Mouse (Mus musculus) yolk sac, embryonic 10.5 days (tissue): Measurements from ENCODE around the gene Tomm7.
A peak's percentile ranks its signal among the peaks of the same experiment; 100 is the strongest.
"Not testable (repeated sequence)": the region's sequence is repeated elsewhere in the genome, so short reads cannot be mapped to it uniquely, and the experiment has no call there.

Experiments used
- DNase-seq: peaks from one replicate; pipeline ENCODE4 v3.0.0-alpha.2; 2017; ENCODE audit warnings: low spot score

Gene Tomm7

DNA sequence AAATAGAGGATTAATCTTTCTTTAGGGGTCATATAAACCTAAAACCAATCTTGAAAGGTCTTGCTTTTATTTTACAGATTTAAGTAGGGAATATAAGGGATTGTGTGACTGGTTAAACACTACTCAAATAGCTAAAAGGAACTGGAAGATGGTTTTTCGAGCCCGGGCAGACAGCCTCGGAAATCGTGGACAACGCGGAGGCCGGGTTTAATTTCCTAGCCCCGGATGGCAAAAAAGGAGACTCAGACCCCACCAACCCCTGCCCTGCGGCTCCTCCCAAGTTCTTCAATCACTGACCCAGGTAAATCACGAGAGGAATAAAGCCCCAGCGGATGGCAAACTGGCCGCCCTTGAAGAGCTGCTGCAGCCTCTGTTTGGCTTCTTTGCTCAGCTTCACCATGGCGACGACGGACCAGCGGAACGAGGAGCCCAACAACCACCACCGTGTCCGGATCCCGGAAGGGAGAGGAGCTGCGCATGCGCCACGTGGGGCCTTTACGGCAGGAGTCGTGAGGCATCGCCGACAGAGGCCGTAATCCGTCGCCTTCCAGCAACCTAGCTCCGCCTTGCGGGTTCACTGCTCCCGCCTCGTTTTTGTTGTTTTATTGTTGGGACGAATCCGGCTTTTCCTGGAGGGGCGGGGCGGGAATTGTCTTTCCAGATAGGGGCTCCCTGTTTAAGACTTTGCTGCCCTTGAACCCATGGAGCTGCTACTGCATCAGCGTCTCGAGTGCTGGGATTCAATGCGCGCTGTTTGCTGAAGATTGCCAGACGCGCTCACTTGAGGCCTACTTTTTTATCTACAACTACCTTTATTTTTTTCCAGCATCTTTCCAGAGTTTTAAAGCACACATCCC is at the start of gene Tomm7:
Gene Tomm7 (minus strand): TSS at position 488 of the 857 bp plus-strand sequence.
- peak; percentile 96 for DNase-seq

- no peak for DNase-seq
Measured at GRCm38 (mm10) chr5:23893156-23893863, 49.3 kb upstream of the Tomm7 start.

- DNase-seq, result peak; percentile 63
Measured at GRCm38 (mm10) chr5:23890734-23891133, 46.8 kb upstream of the Tomm7 start.

- no peak for DNase-seq
Measured at GRCm38 (mm10) chr5:23889461-23889860, 45.5 kb upstream of the Tomm7 start.

DNA sequence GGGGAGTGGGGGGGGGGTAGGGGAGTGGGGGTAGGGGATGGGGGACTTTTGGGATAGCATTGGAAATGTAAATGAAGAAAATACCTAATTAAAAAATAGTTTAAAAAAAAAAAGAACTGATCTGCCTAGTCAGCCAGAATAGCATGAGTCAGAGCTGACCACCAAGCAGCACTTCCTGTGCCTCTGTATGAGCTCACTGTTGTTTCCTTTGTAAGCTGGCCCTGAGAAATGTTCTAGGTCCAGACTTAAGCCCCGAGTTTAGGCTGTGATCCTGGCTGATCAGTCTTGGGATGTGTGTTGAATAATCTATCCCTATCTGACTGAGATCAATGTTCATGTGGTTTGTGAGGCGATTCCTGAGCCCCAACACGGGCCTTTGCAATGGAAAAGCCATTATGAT is 43.1 kb upstream of the Tomm7 start:
- DNase-seq, result no peak

DNA sequence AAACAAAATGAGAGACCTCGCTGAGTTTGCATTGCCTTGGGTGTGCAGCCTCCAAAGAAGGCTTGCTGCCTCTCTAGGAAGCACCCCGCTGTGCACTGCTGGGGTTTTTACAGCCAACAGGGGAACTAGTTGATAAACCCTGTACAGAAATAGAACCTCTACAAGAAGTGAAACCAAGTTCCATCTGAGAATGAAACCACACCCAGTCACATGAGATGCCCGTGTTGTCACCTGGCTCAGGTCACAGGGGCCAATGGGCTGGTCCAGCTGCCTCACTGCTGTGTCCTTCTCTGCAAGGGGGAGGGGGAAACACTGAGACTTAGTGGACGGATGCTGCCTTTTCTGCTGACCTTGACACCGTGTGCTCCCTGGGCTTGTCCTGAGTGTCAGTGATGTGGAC is 30.5 kb upstream of the Tomm7 start:
- peak; percentile 25 for DNase-seq

GRCm38 (mm10) chr5:23872586-23872985 is 28.6 kb upstream of the Tomm7 start:
- no peak for DNase-seq

DNA sequence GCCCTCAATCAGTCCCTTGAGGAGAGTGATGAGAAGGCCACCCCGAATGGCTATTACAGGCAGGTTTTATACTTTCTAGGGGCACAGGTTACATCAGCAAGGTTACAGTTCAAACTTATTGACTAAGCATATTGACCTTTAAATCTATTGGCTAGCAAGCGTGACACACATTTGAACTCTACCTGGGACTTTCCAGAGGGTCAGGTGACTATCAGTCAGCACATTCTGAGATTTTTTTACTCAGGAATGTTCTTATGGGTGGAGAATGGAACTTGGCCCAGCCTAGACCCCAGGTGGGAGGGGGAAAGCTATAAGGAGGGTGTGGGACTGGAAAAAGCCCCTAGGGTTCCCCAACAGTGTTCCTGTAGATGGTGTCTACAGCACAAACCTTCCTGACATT is 27.4 kb upstream of the Tomm7 start:
- DNase-seq, result not testable (repeated sequence)

DNA sequence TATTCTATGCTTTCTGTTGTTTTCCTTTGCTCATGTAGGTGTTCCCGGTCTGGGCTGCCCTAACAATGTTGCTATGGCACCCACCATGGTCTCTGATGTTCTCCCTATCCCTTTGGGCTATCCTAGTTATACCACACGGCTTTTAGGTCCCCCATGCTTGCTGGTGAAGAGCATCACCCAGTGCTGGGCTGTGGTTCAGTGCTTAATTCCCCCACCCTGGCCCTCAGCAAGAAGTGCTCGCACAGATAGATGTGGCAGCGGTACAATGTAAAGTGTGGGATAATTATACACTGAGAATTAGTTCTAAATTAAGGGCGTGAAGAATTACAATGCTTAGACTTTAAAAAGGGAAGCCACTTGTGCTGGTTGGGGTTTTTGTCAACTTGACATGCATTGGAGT is 22.0 kb upstream of the Tomm7 start:
- DNase-seq, result no peak

GRCm38 (mm10) chr5:23864054-23864965 is 20.3 kb upstream of the Tomm7 start:
- no peak for DNase-seq

GRCm38 (mm10) chr5:23863166-23864053 is 19.4 kb upstream of the Tomm7 start:
- DNase-seq, result no peak

DNA sequence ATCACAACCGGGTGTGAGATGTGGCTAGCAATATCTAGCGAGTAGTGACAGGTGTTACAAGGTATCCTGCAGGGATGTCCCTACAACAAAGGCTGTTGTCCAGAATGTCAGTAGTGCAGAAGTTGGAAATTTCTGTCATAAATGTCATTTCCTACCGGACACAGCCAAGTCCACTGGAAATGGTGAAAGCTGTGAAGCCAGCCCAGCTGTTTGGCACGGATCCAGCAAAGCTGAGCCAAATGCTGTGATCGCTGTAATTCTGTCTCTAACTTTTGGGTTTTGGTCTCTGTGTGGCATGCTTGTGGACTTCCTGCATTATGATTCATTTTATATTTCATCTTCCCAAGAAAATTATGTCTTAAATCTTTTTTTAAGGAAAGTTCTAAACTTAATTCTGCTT is 18.3 kb upstream of the Tomm7 start:
- no peak for DNase-seq

GRCm38 (mm10) chr5:23861721-23862120 is 17.8 kb upstream of the Tomm7 start:
- no peak for DNase-seq

DNA sequence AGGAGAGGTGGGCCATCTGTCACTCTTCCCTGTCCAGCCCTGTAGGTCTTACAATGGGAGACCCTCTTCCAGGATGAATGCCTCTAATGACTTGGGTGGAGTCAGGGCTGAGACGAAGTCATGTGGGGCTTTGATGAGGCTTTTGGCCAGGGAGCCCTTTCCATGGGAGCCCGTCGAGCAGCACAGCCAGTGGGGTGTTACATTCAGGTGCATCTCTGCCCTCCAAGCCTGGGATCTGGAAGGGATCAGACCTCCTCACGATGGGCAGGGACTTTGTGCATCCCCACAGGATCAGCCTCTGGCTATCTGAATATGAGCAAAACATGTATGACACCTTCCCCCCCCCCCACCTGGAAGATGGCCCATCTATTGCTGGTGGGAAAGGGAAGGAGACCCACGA is 15.9 kb upstream of the Tomm7 start:
- no peak for DNase-seq

DNA sequence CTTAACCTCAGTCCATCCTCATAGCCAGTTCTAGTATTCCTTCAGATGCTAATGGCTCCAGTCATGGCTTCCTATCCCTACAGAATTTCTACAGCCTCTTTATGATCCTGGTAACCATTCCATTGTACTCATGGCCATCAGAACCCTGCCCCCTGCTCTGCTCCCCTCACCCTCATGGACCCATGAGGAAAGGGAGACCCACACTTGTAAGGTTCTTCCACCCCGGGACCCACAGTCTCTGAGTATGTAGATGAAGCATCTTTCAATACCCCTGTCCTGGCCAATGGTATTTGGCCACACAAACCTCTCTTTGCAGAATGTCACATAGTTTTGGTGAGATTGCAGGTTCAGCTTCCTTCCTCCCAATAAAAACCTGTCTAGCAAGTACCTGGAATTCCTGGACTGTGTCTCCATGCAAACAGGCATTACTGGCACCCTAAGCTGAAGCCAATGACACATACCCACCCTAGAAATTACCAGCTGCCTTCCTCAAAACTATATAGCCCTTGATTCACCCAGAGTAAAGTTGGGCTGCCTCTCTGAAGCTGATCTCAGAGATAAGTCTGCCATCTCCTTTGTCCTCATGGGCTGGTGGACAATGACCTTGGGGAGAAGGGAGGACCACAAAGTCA is 15.2 kb upstream of the Tomm7 start:
- no peak for DNase-seq

- DNase-seq, result no peak
Measured at GRCm38 (mm10) chr5:23858643-23859042, 14.7 kb upstream of the Tomm7 start.

DNA sequence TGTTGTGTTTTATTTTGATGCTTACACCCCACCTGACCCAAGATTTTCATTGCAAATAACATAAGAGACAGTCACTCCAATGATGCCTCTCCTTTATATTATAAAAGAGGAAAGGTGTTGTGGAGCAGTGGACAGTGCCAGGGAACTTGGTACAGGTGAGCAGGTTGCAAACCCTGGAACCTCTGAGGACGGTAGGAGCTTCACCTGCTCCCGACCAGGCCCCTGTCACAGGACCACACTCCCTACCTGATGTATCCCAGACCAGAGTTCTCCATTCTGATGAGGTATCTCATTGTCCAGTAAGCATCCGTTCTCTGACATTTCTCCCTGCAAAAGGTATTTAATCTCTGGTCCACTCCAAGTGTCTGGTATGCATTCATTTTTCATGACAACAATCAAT is 14.0 kb upstream of the Tomm7 start:
- no peak for DNase-seq

DNA sequence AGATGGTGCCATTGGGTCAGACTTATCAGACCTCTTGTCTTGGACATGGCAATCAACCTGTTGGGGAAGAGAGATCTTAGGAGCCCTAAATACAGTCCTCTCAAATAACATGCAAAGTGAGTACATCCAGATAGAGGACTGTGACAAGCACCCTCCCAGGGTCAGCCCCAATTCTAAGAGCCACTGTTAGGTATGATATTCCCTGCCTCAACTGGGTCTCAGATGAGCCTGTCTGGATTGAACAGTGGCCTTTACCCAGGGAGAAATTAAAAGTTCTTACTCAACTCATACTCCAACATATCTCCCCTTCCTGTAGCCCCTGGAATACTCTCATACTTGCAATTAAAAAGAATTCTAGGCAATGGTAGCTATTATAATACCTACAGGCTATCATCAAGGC is 13.2 kb upstream of the Tomm7 start:
- no peak for DNase-seq

DNA sequence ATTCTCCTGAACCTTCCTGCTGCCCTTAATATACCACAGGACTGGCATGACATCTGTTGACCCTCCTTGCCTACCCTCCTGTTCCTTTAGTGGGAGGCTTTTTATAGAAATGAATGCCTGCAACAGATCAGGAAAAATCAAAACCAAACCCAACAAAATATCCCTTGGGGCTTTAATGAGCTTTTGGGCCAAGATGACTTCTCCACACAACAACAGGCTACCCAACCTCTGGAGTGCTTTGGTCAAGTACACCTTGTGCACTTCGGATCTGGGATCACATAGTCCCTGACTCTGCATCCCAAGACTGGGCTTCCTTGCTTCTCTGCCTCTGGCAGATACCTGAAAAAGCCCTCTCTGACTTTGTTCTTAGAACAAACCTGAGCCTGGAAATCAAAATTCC is 12.2 kb upstream of the Tomm7 start:
- no peak for DNase-seq

GRCm38 (mm10) chr5:23855484-23855883 is 11.5 kb upstream of the Tomm7 start:
- no peak for DNase-seq

GRCm38 (mm10) chr5:23852916-23853315 is 9.0 kb upstream of the Tomm7 start:
- not testable (repeated sequence) for DNase-seq
